8 mouse cellular contexts compared by ENCODE assay signal in genomic region chr3:100969176-100969917, GRCm38 (mm10). TPM values are rescaled to one million over a fixed set of nuclear protein-coding genes. Genes with fewer than 3 reads are reported as not detected.
DNase-seq lines count a peak whose midpoint lies in the region; ATAC-seq and TF ChIP-seq lines count a peak whose summit lies in the region.

Gene Ttf2 (minus strand): TSS chr3:100969663.

- H3K4me3 ChIP-seq in cortical plate, adult 2 months (ENCODE audit: insufficient read depth, low read length): peak within 1 kb of the TSS; percentile 46
- H3K4me3 ChIP-seq in megakaryocyte, embryonic 14.5 days (replicated peaks): peak within 1 kb of the TSS; percentile 97

- peaks cover 23% of the 10 kb centered on the region for H3K36me3 ChIP-seq in megakaryocyte, embryonic 14.5 days (replicated peaks; ENCODE audit: low read length)

- no peak for TF ChIP-seq POLR2A in cortical plate, adult 2 months (IDR thresholded peaks at IDR 0.05; ENCODE audit: extremely low read depth, insufficient read depth, low read length)

- no peaks in the 10 kb centered on the region for H3K9me3 ChIP-seq in megakaryocyte, embryonic 14.5 days

- peak; percentile 88 for DNase-seq in gastrocnemius, adult 8-10 months (ENCODE audit: low spot score in 2 of 2)
- peak; percentile 88 for DNase-seq in hindlimb bud, embryonic 11.5 days (ENCODE audit: extremely low spot score, low read depth, low spot score)
- DNase-seq in left cerebral cortex, adult 8-10 months (ENCODE audit: low spot score in 2 of 2): peak; percentile 78 to 79
- peak; percentile 93 to 95 for DNase-seq in right cerebral cortex, postnatal 10 days (ENCODE audit: low spot score in 2 of 2)
- DNase-seq in urinary bladder, postnatal 25 days (ENCODE audit: low spot score): peak; percentile 91

- ATAC-seq in activated CD4-positive, CD25-positive, alpha-beta regulatory T cell, adult 4 months: peak; percentile 100

- no peak for TF ChIP-seq CTCF in cortical plate, adult 2 months (IDR thresholded peaks at IDR 0.05; ENCODE audit: extremely low read depth, insufficient read depth, low read length)

- no peaks in the 10 kb centered on the region for H3K27me3 ChIP-seq in megakaryocyte, embryonic 14.5 days (replicated peaks)

- no peaks in the 10 kb centered on the region for H3K4me1 ChIP-seq in cortical plate, adult 2 months (ENCODE audit: control insufficient read depth, insufficient read depth, low read length)
- peaks cover 12% of the 10 kb centered on the region for H3K4me1 ChIP-seq in megakaryocyte, embryonic 14.5 days

- no peak within 1 kb of the TSS for H3K27ac ChIP-seq in cortical plate, adult 2 months (ENCODE audit: insufficient read depth, low read length)

RNA-seq across cellular contexts. Expression of gene Ttf2, which starts in this region (rescaled TPM):
- 10 to 100 TPM; 13.0 to 14.8 TPM for polyA plus RNA-seq in activated CD4-positive, CD25-positive, alpha-beta regulatory T cell, adult 4 months (2017; shearing (Covaris generic))
- 1.1 and 1.2 TPM in 2 replicates for polyA plus RNA-seq in cortical plate, adult 2 months (2012; rRNA removed)
- 1 to 10 TPM; 2.9 to 4.4 (median 3.3) TPM for total RNA-seq in gastrocnemius, adult 8-10 months (2022)
- total RNA-seq in left cerebral cortex, adult 8-10 months (2022): 1 to 10 TPM; 1.1 to 1.5 (median 1.3) TPM
- 0.40 and 0.71 TPM in 2 replicates for polyA plus RNA-seq in megakaryocyte, embryonic 14.5 days (2012; ENCODE audit: insufficient read depth, low replicate concordance)
